Mouse (Mus musculus): ENCODE measurements around the gene Tex14.

DNA sequence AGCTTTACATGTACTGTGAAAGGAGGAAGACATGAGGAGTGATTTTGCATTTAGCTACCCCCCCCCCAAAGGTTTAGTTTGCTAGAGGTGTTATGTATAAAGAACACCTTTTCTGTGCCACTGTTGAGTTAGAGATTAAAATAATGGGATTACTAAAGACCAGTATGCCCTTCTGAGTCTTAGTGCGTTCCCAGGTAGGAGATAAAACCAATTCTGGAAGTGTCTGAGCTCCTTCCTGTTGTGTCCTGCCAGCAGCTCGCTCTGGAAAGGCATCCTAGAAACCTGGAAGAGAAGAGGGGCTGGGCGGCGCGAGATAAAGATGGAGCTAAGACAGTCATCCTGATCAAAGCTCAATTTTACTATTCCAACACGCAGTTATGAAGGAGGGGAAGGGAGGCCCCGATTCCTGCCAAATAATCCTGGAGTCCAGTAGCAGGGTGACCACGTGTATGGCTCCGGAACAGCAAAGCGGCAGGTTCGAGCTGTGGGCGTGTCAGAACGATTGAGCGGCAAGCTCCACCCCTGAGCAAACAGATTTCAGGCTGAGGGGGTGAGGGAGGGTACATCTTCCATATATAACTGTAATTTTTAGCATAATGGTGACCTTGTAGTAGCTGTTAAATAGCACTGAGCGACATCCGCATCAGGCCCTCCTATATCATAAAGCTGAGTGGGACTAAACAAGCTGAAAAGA, 40.0 kb downstream of the Tex14 start:
- TF ChIP-seq CTCF (IDR thresholded peaks at IDR 0.05; ENCODE audit: borderline replicate concordance, extremely low read depth, insufficient read depth, insufficient read length) (no peak), POLR2A (IDR thresholded peaks at IDR 0.05; ENCODE audit: borderline replicate concordance, extremely low read depth, insufficient read depth, insufficient read length, poor library complexity, severe bottlenecking) (no peak)
